Mouse (Mus musculus): ENCODE results near the gene Pde7b. TPM values are rescaled to one million over a fixed set of nuclear protein-coding genes. Genes with fewer than 3 reads are reported as not detected.

Gene Pde7b
- total and polyA plus RNA-seq, 3 experiments = 3.5 to 15.8 (median 12.4) TPM

DNA sequence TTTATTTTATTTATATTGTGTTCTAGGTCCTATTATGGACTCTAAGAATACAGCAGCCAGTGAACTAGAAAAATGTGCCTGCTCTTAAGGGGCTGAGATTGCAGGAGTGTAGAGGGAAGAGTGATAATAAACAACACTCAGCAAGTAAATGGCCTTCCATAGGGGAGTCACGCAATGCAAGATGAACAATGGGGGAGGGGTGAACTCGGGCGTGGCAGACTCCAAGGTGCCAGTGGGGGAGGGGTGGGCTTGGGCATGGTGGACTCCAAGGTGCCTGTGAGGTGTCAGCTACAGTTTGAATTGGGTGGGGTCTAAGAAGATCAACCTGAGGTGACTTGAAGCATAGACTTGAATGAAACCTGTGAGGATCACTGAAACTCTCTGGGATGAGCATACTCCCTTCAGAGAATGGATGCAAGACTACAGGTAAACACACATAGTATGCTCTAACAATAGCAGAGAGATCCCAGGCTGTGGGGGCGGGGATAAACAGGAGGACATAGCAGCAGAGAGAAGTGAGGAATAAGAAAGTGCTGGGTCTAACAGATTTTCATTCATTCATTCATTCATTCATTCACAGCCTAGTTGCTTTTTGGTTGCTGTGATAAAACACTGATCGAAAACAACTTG lies 230.9 kb downstream of the Pde7b start:
- DNase-seq = no peak

DNA sequence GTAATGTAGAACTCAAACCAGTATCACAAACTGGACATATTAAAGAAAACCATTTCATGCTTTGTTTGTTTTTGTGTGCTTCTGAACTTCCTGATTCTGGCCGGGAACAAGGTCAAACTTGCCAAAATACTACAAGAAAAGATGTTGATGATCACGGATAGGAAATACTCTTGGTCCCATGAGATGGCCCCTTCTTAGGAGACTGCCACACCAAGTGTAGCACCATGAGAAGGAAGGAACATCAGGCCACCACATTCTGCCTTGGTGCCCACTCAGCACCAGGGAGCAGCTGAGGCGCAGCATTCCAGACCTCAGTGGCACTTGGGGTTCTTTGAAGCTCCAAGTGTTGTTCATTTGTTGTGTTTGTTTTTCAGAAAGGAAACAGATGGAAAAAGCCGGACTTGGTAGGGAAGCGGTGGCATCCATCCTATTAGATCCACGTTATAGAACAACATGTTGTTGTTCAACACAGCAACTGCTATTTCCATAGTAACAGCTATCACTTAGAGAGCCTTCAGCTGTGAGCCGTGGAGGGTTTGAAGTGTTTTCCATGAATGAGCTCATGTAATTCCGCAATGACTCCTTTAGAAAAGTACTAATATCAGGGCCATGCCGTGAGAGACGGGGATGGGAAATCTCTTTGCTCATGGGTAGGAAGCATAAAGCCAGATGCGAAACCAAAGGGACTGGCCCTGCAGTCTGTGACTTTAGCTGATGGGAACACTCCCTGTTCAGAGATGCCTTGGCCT lies 232.5 kb downstream of the Pde7b start:
- DNase-seq = no peak

DNA sequence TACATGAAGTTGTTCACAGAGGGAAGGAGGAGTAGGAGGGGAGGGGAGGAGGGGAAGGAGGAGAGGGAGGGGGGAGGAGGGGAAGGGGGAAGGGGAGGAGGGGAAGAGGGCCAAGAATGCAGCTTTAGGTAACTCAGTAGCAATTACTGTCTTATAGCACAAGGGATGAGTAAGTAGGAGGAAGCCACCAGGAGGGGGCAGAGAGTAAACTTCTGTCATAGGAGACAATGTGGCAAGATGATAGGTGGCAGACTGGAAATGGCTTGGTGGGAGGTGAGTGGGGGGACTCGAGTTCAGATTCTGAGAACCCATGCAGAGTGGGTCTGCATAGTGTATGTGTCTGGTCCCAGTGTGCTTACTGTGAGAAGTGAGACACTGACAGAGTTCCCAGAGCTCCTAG lies 234.1 kb downstream of the Pde7b start:
- DNase-seq = no peak

DNA sequence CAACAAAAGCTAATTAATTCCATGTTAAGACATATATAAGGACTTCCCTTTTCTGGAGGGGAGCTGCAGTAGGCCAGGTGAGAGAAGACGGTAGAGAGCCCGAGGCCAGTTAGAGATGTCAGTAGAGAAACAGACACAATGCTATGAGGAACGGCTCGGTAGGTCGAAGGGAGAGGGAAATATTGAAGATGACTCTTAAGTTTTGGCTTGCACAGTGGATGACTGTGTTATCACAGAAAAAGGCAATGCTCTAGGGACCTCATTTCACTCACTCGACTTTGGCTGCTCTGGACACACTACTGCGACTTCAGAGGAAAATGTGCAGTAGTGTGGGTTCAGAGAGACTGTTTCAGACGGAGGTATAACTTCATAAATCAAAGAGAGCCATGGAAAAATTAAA lies 234.6 kb downstream of the Pde7b start:
- no peak for DNase-seq

DNA sequence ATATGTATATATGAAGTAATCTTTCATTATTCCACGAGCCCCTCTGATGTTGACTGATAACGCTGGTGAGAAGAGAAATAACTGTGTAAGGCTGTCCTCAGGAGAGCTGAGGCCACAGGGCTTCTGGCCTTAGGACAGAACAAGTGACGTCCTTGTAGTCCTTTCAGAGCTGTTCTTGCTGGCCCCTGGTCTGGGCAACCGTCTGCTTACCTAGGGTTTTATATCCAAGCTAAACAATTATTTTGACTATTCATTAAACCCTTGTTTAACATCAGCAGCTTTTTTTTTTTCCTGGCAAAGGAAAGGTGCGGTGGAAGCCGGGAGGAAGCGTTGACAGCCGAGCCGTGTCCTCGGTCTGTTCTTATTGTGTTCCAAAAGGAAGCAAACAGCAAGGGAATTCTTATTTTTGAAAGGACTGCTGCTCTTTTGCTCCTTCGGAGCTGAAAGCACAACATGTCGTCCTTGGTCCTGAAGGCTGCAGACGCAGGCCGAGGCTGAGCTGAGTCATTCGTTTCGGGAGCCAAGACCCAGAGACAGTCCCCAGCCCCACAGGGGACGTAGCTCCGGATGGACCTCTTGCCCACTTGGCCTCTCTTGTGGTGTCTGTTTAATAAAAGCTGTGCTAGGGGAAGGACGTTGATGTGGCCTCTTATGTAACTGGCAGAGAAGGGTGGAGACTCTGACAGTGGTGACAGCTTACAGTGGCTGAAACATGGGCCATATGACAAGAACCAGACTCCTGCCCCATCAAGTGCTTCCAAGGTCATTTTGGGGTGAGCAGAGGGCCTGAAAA lies 238.2 kb downstream of the Pde7b start:
- DNase-seq = peak; percentile 89

DNA sequence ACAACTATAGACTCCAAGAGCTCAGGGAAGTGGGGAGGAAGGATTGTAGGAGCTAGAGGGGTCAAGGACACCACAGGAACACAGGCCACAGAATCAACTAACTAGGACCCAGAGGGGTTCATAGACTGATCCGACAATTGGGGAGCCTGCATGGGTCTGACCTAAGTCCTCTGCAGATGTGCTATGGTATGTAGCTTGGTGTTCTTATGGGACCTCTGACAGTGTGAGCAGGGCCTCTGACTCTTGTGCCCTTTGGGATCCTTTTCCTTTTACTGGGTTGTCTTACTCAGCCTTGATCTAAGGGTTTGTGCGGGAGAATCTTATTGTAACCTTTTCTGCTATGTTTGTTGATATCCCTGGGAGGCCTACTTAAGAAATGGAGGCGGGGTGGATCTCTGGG lies 239.1 kb downstream of the Pde7b start:
- no peak for DNase-seq

DNA sequence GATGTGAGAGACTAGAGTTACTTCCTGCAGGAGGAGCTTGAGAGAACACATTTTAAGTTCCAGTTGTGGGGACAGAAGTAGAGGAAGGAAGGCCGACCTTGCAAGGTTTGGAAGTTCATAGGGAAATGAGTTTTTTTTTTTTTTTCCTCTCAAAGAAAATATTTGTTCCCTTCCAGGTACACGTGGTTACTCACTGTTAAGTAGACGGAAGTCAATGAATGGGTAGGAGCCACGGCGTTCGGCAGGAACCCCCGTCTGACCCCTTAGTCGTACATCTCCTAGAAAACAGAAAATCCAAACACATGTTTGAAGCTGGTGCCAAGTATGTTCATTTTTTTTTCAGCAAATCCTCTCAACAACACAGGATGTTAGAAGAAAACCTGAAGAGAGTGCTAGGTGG lies 245.4 kb downstream of the Pde7b start:
- peak; percentile 16 for DNase-seq

DNA sequence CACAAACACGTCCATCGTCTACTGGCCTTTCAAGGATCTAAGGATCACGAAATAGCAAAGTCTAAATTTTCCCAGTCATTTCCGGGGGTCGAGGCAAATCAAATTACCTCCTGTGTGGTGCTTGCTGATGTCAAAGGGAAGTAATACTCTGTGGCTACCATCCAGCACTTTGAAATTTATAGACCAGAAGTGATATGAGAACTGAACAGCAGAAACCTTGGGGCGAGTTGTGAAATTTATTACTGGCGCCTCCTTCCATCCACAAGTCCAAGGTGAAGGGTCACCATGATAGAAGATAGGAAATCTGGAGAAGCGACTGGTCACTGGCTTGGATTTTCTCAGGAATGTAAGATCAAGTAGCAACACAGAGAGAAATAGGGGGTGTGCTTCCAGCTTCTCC lies 246.4 kb downstream of the Pde7b start:
- DNase-seq = peak; percentile 51

DNA sequence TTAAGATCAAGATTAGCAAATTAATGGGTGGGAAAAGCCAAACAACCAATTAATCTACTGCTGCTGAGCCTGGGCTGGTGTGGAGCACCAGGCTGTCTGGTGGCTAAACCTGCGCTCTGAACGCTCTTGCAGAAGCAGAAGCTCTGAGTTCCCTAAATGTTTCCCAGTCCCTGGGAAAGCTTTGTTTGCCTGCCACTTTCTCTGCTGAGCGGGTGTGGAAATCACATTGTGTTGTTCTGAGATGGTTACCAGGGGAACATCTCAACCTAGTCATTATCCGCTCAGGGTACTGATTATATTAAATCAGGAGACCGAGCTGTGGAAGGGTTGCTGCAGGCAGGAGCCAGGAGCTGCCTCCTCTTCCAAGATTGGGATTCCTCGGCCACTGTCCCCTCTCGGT lies 250.0 kb downstream of the Pde7b start:
- DNase-seq = no peak

DNA sequence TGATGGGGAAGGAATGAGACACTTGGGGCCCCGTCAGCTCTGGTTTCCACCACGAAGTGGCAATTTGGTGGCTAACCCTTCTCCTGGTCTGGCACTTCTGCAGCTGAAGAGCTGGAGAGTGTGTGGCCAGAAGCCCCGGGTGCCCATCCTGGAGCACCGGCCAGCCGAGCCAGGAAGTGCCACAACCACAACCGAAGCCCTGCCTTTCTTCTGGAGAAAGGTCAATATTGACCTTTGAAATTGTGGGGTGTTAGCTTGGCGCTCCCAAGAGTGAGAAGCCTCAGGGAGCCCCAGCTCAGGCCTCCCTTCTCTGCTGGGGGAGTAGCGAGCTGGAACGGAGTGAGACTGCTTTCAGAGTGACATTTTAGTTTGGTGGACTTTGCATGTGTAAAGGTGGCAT lies 250.8 kb downstream of the Pde7b start:
- DNase-seq = no peak

DNA sequence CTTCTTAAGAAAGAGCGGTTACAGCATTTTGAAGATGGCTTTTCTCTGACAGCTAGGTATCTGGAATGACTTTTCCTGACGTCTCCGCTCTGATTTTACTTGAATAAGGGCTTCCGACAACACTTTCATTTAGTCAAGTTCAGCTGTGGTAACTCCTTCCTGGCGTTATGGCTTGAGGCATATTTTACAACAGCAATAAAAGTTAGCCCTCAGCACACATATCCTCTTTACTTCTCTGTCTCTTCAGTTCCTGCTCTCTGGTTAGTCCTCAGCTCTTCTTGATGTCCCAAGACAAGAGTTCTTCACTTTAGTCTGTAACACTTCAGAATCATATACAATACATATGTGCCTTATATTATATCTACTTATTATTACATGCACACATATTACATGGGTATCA lies 251.4 kb downstream of the Pde7b start:
- DNase-seq = no peak

DNA sequence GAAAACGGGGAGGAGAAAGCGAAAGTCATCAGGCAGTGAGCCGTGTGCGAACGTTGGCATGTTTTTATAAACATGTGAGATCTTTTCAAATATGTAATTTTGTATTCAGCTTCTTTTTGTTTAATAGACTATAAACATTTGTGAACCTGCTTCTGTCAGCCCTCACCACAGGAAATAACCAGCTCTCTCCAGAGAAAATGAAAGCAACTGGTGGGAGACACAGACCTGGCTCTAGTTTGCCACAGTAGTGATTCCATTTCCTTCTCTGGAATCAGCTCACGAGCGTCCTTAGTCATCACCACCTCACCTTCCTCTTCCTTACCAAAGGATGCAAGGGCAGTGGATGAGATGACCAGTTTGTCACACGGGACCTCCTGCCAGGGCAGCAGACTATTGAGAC lies 252.9 kb downstream of the Pde7b start:
- no peak for DNase-seq

DNA sequence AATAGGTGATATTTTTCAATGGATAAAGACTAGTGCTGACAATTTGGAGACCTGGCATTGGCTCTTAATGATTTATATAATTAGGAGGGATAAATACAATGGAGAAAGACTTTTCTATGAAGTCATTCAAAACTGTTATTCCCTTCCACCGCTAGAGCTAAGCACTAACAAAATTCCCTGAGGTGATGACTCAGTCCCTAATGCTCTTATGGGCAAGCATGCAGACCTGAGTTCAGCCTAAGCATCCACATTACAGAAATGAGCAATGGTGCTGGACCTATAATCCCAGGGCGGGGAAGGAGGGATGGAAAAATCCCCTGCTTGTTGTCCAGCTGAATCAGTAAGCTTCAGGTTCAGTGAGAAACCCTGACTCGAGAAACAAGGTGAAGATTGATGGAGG lies 260.2 kb downstream of the Pde7b start:
- DNase-seq = no peak

DNA sequence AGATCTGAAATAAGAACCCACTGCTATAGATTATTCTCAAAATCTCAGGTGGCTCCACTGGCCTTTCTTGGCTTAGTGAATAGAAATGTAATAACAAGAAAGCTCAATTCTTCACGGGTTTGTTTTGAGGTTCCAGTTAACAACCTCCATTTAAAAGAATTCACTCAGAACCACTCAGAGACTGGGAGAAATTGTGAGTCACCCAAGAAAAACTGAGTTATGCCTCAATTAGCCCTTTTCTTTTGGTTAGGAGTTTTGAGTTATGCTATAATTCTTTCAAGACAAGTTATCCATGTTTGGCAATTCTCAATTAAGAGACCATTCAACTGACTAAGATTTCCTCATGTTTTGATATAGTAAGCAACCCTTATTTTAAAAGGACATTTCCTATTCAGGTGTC lies 260.9 kb downstream of the Pde7b start:
- DNase-seq = no peak

DNA sequence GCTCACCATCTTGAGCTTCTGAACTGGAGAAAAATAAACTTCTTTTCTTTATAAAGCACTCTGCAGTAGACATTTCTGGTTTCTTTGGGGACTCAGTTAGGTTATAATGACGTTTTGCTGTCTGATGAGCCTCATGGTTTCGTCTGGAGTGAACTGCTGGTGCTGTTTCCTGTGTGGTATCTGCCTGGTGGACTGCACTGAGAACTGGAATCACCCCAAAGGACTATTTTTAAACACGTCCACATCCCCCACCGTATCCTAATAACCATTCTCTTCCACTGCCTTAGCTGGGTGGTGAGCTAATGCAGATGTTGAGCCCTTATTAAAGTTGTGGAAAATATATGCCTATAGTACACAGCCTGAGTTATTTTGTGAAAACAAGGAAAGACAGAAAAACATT lies 262.3 kb downstream of the Pde7b start:
- no peak for DNase-seq

DNA sequence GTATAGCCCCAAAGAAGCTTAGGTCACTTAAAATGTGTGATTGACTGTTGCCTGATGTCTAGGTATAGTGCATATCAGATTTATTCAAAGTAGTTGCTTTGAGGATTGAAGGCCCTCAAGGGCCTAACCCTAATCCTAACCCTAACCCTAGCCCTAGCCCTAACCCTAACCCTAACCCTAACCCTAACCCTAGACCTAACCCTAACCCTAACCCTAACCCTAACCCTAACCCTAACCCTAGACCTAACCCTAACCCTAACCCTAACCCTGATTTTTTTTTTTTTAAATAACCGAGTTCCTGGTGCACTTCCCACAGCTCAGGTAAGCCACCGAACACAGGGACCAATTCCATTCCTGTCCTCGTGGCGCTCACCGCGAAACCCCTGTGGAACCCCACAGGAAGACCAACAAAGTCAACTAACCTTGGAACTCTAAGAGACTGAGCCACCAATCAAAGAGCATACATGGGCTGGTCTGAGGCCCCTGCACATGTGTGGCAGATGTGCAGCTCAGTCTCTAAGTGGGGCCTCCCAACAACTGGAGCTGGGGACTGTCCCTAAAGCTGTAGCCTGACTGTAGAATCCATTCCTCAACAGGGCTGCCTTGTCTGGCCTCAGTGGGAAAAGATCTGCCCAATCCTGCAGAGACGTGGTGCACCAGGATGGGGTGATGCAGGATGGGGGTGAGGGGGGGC lies 265.1 kb downstream of the Pde7b start:
- DNase-seq = no peak

DNA sequence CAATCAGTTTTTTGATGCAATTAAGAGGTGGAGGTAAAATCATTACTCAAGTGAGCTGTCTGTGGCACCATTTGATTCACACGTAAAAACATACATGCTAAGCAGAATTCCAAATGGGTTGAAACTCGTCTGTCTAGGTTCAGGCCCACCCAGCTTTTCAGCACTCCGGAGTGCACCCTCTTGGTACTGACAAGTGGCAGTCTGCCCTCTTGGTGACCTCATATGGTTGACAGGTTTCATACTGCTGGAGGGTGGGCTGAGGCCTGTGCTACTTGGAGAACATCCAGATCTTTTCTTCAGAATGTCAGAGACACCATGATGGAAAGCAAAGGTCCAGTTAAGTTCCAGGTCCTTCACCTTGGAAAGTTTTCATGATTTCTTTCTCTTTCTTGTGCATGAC lies 265.7 kb downstream of the Pde7b start:
- no peak for DNase-seq

DNA sequence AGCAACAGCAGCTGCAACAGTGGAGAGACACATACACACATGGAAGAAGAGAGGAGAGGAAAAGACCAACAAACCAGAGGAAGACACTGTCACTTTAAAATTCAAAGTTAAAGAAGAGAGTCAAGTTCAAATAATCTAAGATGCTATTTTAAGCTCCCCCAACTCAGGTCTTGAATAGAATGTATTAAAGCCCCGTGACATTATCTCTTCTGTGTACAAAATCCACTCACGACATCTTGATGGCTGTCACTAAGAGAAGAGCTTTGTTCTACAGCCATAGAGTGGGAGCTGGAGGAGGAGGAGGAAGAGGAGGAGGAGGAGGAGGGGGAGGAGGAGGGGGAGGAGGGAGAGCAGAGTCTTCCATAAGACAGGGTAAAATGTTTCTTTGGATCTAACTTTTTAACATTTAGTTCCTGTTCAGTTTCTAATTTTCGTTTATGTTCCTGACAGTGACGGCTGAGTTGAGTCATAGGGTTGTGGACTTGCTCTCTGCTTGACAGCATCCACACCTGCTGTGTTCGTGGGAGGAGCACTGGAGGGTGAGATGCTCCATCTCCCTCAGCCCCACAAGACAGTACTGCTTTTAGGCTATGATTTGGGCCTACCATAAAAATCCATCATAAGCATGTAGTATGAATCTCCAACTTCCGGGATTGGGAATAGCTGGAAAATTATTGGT lies 270.4 kb downstream of the Pde7b start:
- DNase-seq = no peak

DNA sequence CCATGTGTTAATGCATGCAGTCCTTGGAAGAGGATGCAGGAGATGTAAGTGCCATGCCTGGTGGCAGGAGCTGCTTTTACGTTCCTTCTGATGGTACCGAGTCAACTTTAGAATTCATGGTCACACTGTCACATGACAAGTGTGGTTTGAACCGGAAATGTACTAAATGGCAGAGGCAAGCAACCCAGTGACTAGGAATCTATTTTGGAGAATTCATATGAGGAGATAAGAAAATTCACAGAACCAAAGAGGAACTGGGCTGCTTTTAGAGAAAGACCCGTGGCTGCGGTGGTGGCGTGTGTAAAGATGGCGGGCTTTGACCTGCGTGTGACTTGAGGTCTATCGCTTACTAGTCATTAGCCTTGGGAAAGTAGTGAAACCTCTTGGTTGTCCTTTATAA lies 287.4 kb downstream of the Pde7b start:
- DNase-seq = no peak

DNA sequence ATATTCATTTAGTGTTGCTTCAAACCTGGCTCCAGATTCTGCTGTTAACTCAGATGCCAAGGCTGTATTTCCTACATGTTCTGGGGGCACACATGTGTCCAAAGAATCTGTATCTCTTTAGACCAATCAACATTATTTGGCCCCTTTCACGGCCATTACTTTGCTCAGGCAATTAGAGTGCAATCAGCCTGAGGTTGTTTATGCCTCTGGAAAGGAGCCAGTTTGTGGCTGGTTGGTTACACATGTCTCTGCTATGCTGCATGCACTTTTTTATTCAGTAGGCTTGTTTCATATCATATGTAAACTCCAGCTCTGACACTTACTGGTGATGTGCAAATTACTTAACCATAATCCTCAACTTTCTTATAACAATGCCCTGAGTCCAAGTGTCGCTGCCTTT lies 287.9 kb downstream of the Pde7b start:
- no peak for DNase-seq

DNA sequence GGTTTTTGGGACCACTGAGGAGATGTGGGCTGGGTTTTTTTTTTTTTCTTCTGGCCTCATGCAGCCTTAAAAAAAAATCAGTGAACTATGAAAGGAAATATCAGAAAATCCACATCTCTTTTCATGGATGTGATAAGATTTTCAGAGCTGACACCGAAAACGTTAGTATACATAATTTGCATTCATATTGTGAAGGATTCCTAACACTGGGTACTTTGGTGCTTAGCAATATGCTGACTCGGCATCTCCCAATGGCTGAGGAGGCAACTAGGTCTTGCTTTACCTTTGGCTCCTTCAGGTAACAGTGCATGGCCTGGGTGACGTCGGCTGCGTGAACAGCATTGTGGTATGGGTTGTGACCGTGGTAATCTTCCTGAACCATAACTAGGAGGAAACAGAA lies 289.0 kb downstream of the Pde7b start:
- no peak for DNase-seq

DNA sequence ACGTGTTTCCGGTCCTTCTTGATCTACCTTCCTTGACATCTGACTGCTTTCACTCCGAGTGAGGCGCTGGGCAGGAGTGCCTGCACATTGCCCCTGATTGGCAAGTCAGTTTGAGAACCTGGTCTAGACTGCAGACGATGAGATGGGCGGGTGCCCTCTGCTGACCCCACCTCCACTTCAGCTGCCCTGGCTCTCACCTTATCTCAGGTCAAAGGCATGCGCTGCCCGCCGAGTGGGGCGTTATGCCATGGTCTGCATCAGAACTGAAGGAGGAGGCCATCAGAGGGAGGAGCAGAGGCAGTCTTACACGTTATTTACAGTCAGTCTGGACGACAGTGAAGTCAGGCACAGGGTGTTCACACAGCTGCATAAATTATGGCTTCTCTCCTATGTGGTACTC lies 293.5 kb downstream of the Pde7b start:
- no peak for DNase-seq

Data from adrenal gland, adult 2 months (tissue).